23 mouse cellular contexts compared by ENCODE assay signal in genomic region chr3:121955527-121955926, GRCm38 (mm10). TPM values are rescaled to one million over a fixed set of nuclear protein-coding genes. Genes with fewer than 3 reads are reported as not detected.
DNase-seq lines count a peak whose midpoint lies in the region; ATAC-seq and TF ChIP-seq lines count a peak whose summit lies in the region.
"Had no signal": no experiment of that assay in that cellular context is flagged by ENCODE, and none has a peak within 500 bp of the region (broad histone marks: within the 10 kb centered on the region; RNA-seq: fewer than 3 reads in every experiment).

No protein-coding gene starts in this region.

- H3K27me3 ChIP-seq in heart, embryonic 13.5 days (replicated peaks) = no peaks in the 10 kb centered on the region
- H3K27me3 ChIP-seq in kidney, postnatal 0 days (ENCODE audit: insufficient read depth, low read length) = no peaks in the 10 kb centered on the region
- no peaks in the 10 kb centered on the region for H3K27me3 ChIP-seq in lung, postnatal 0 days (replicated peaks; ENCODE audit: insufficient read depth, low read length)
- H3K27me3 ChIP-seq: intestine, embryonic 15.5 days had no signal

- H3K9ac ChIP-seq in heart, embryonic 13.5 days = no peak overlapping the region
- no peak overlapping the region for H3K9ac ChIP-seq in kidney, postnatal 0 days (ENCODE audit: low read depth, low read length)
- H3K9ac ChIP-seq in lung, postnatal 0 days (replicated peaks; ENCODE audit: low read depth) = no peak overlapping the region
- H3K9ac ChIP-seq: embryonic facial prominence, embryonic 12.5 days; forebrain, embryonic 12.5 days; intestine, embryonic 15.5 days; liver, embryonic 13.5 days had no signal

- no peak for DNase-seq in heart, postnatal 36 days
- no peak for DNase-seq in kidney, postnatal 0 days (ENCODE audit: low spot score)
- no peak for DNase-seq in kidney, adult 11 months
- no peak for DNase-seq in lung, postnatal 0 days (ENCODE audit: low spot score)
- no peak for DNase-seq in lung, postnatal 14 days
- DNase-seq: adrenal gland, adult 8-10 months; cerebellum, adult 18-20 months; cerebellum, postnatal 14 days; gastrocnemius, postnatal 36 days; kidney, adult 9 months; kidney, postnatal 4 days; layer of hippocampus, adult 9-11 months; liver, embryonic 13.5 days; thymus, postnatal 25 days had no signal

- peak; percentile 69 for TF ChIP-seq EP300 in lung, postnatal 0 days (IDR thresholded peaks at IDR 0.05)

- ATAC-seq in heart, embryonic 13.5 days (ENCODE audit: extremely low read depth, insufficient number of reproducible peaks, low FRiP score, low TSS enrichment) = no peak
- no peak for ATAC-seq in kidney, postnatal 0 days (replicated peaks; ENCODE audit: low FRiP score, low read depth)
- no peak for ATAC-seq in lung, postnatal 0 days
- ATAC-seq: hindbrain, embryonic 16.5 days; intestine, embryonic 15.5 days had no signal

- no peaks in the 10 kb centered on the region for H3K9me3 ChIP-seq in heart, embryonic 13.5 days
- H3K9me3 ChIP-seq in kidney, postnatal 0 days (replicated peaks; ENCODE audit: low read length) = no peaks in the 10 kb centered on the region
- no peaks in the 10 kb centered on the region for H3K9me3 ChIP-seq in lung, postnatal 0 days (ENCODE audit: low read length)
- H3K9me3 ChIP-seq: forebrain, embryonic 12.5 days; intestine, embryonic 15.5 days; liver, embryonic 13.5 days had no signal

- intact Hi-C loops in heart, postnatal 36 days (cut with DNase I) = loop anchor here (10.0 kb wide), 2 partner anchors 289 to 339 kb away; partner anchors contain the start of genes Bcar3 and Gclm

- WGBS in heart, embryonic 13.5 days = 89% methylated on average over 4 of the region's 4 CpGs
- 95% methylated on average over 4 of the region's 4 CpGs for WGBS in kidney, postnatal 0 days
- 61% methylated on average over 4 of the region's 4 CpGs for WGBS in lung, postnatal 0 days

- H3K4me1 ChIP-seq in heart, embryonic 13.5 days = peaks cover 11% of the 10 kb centered on the region
- H3K4me1 ChIP-seq in kidney, postnatal 0 days (replicated peaks; ENCODE audit: insufficient read depth, low read length) = 0 out of 2 replicates have a peak, but pooled peaks cover 5% of the 10 kb centered on the region
- H3K4me1 ChIP-seq in lung, postnatal 0 days (ENCODE audit: insufficient read depth, low read depth, low read length) = no peaks in the 10 kb centered on the region
- H3K4me1 ChIP-seq: embryonic facial prominence, embryonic 12.5 days had no signal

- no peak overlapping the region for H3K27ac ChIP-seq in heart, embryonic 13.5 days (replicated peaks)
- H3K27ac ChIP-seq in kidney, postnatal 0 days = no peak overlapping the region
- H3K27ac ChIP-seq in lung, postnatal 0 days (ENCODE audit: low read length) = peak overlapping the region; percentile 52; the same call in 1 of the 2 replicates
- H3K27ac ChIP-seq: embryonic facial prominence, embryonic 12.5 days; forebrain, embryonic 12.5 days; hindbrain, embryonic 10.5 days; intestine, embryonic 15.5 days; left cerebral cortex, adult 2 months; liver, embryonic 13.5 days; macrophage had no signal

- H3K4me3 ChIP-seq in heart, embryonic 13.5 days = no peak overlapping the region; the same call in 1 of the 2 replicates
- H3K4me3 ChIP-seq in kidney, postnatal 0 days (replicated peaks; ENCODE audit: low read depth, low read length) = 0 out of 2 replicates have a peak overlapping the region, but pooled peaks have one; percentile 63
- H3K4me3 ChIP-seq in lung, postnatal 0 days (ENCODE audit: low read depth, low read length) = peak overlapping the region; percentile 89
- H3K4me3 ChIP-seq: embryonic facial prominence, embryonic 12.5 days; erythroblast, embryonic 14.5 days; forebrain, embryonic 12.5 days; hindbrain, embryonic 10.5 days; intestine, embryonic 15.5 days; liver, embryonic 13.5 days had no signal

- no peak for TF ChIP-seq CTCF in kidney, postnatal 0 days (IDR thresholded peaks at IDR 0.05; ENCODE audit: low read depth)
- no peak for TF ChIP-seq CTCF in lung, postnatal 0 days (IDR thresholded peaks at IDR 0.05)

- peaks cover 10% of the 10 kb centered on the region for H3K36me3 ChIP-seq in heart, embryonic 13.5 days
- H3K36me3 ChIP-seq in kidney, postnatal 0 days (ENCODE audit: insufficient read depth, low read length) = no peaks in the 10 kb centered on the region
- no peaks in the 10 kb centered on the region for H3K36me3 ChIP-seq in lung, postnatal 0 days (ENCODE audit: insufficient read depth, low read length)
- H3K36me3 ChIP-seq: embryonic facial prominence, embryonic 12.5 days; forebrain, embryonic 12.5 days; hindbrain, embryonic 10.5 days; intestine, embryonic 15.5 days; liver, embryonic 13.5 days had no signal

- peak overlapping the region; percentile 78; the same call in 1 of the 2 replicates for H3K4me2 ChIP-seq in heart, embryonic 13.5 days
- H3K4me2 ChIP-seq in kidney, postnatal 0 days (ENCODE audit: low read length) = peak overlapping the region; percentile 74
- peak overlapping the region; percentile 65 for H3K4me2 ChIP-seq in lung, postnatal 0 days (replicated peaks; ENCODE audit: low read depth, low read length)
- H3K4me2 ChIP-seq: embryonic facial prominence, embryonic 12.5 days; forebrain, embryonic 12.5 days; intestine, embryonic 15.5 days; liver, embryonic 13.5 days had no signal

RNA-seq across cellular contexts. Expression of gene Arhgap29, which starts 3.2 kb away (rescaled TPM):
- polyA plus RNA-seq in heart, embryonic 13.5 days (2015; fragmentation: Nextera tagmentation; extraction: Ambion mirVana) = 46.3 and 47.2 TPM in 2 replicates
- 10 to 100 TPM; 53.9 to 54.3 TPM for total RNA-seq in heart, postnatal 36 days (2021)
- polyA plus RNA-seq in kidney, postnatal 0 days (2015; fragmentation: Nextera tagmentation; extraction: Ambion mirVana) = 36.2 and 38.5 TPM in 2 replicates
- polyA plus RNA-seq in lung, postnatal 0 days (2015; fragmentation: Nextera tagmentation; extraction: Ambion mirVana) = 56.8 and 67.2 TPM in 2 replicates
- polyA plus RNA-seq: erythroblast, embryonic 14.5 days had no signal
